Mouse (Mus musculus) heart, adult 2 months (tissue): ENCODE results near the gene Gm45837.

ENCODE experiments used
- CTCF ChIP-seq: fragments of 200-600 bp; IDR thresholded peaks from 2 replicates; pipeline ENCODE4 v1.8.1; 2022; ENCODE audit warnings: antibody characterized with exemption, mild to moderate bottlenecking, moderate library complexity
- EP300 ChIP-seq: fragments of 200-500 bp; IDR thresholded peaks from 2 replicates; pipeline ENCODE4 v1.6.1; 2011; ENCODE audit warnings: low read depth, low read length, control low read depth; ENCODE audit not compliant: insufficient read depth

GRCm38 (mm10) chr7:101459305-101459813 lies 48.7 kb downstream of the Gm45837 start:
- TF ChIP-seq CTCF (no peak), EP300 (0 out of 2 replicates have a peak, but pooled peaks have one; percentile 34)
